Mouse (Mus musculus) ES-E14 (cell line): ENCODE measurements around the gene Cbfa2t3. TPM values are rescaled to one million over a fixed set of nuclear protein-coding genes. Genes with fewer than 3 reads are reported as not detected.

Experiments
- DNase-seq: peaks from one replicate; pipeline ENCODE4 v3.0.0-alpha.2; 2013; ENCODE audit warnings: low read depth, low spot score
- H3K27ac ChIP-seq: 2 replicates; pipeline ENCODE4 v1.5.1; 2012; ENCODE audit warnings: low read depth, mild to moderate bottlenecking, low read length, moderate library complexity, mixed read lengths; ENCODE audit not compliant: poor library complexity, insufficient read depth, severe bottlenecking
- H3K36me3 ChIP-seq: 2 replicates; pipeline ENCODE4 v1.6.1; 2012; ENCODE audit warnings: mild to moderate bottlenecking, low read length, moderate library complexity, mixed read lengths; ENCODE audit not compliant: control insufficient read depth, poor library complexity, insufficient read depth, severe bottlenecking
- H3K4me1 ChIP-seq, 2 experiments: fragments of 150-350 bp in 1 of 2; sonication (generic) in 1 of 2; 2 replicates each; pipeline ENCODE4 v1.6.1; 2012; ENCODE audit warnings: low read length in 2 of 2, mild to moderate bottlenecking in 1 of 2, mixed read lengths in 1 of 2; ENCODE audit not compliant: control insufficient read depth in 2 of 2, insufficient read depth in 2 of 2, poor library complexity in 1 of 2
- H3K4me3 ChIP-seq, 2 experiments: fragments of 150-350 bp in 1 of 2; sonication (generic) in 1 of 2; 2 replicates each; pipeline ENCODE4 v1.5.1; 2012; ENCODE audit warnings: low read length in 2 of 2, low read depth in 1 of 2, mild to moderate bottlenecking in 1 of 2, mixed read lengths in 1 of 2; ENCODE audit not compliant: insufficient read depth in 1 of 2, poor library complexity in 1 of 2, severe bottlenecking in 1 of 2
- H3K9ac ChIP-seq: 2 replicates; pipeline ENCODE4 v1.6.1; 2012; ENCODE audit warnings: low read depth, mild to moderate bottlenecking, low read length, mixed read lengths; ENCODE audit not compliant: poor library complexity, insufficient read depth, severe bottlenecking
- H3K9me3 ChIP-seq: fragments of 150-350 bp; sonication (generic); 2 replicates; pipeline ENCODE4 v1.6.1; 2012; ENCODE audit warnings: low read depth, mild to moderate bottlenecking, low read length; ENCODE audit not compliant: control insufficient read depth, insufficient read depth
- CHD2 ChIP-seq: IDR thresholded peaks from 2 replicates; pipeline ENCODE4 v1.6.1; 2014; ENCODE audit warnings: mild to moderate bottlenecking, low read depth, low read length, inconsistent platforms
- HCFC1 ChIP-seq: IDR thresholded peaks from 2 replicates; pipeline ENCODE4 v1.6.1; 2012; ENCODE audit warnings: low read length, inconsistent platforms, borderline replicate concordance; ENCODE audit not compliant: insufficient read depth
- MAFK ChIP-seq: IDR thresholded peaks from 2 replicates; pipeline ENCODE4 v1.6.1; 2014; ENCODE audit warnings: mild to moderate bottlenecking, low read depth, low read length, inconsistent platforms; ENCODE audit not compliant: insufficient read depth
- ZC3H11A ChIP-seq: IDR thresholded peaks from 2 replicates; pipeline ENCODE4 v1.6.1; 2012; ENCODE audit warnings: low read depth, mild to moderate bottlenecking, inconsistent platforms, low read length, borderline replicate concordance
- ZNF384 ChIP-seq: IDR thresholded peaks from 2 replicates; pipeline ENCODE4 v1.6.1; 2012; ENCODE audit warnings: low read depth, low read length, inconsistent platforms
- in situ Hi-C, 2 experiments: fragments of 600-800 bp; cut with MboI; formaldehyde crosslinking; loops; one replicate each; pipeline ENCODE4 v1.15.1; 2025; ENCODE audit warnings: low sequenced_read_pairs in 2 of 2, inconsistent platforms in 1 of 2; ENCODE audit not compliant: unreplicated experiment in 2 of 2
- total RNA-seq: library from RNA; depleted of rRNA; stranded (reverse); fragments of 300-350 nt; gene quantifications from 2 replicates; pipeline ENCODE4 v1.2.3, GENCODE M21; 2012

Cbfa2t3 gene
- total RNA-seq, 1 experiment = 0.36 TPM

GRCm38 (mm10) chr8:122671894-122672293, 27.0 kb downstream of the Cbfa2t3 start:
- TF ChIP-seq ZNF384 = no peak

GRCm38 (mm10) chr8:122670718-122671117, 28.2 kb downstream of the Cbfa2t3 start:
- Histone ChIP-seq H3K27ac (no peak overlapping the region; the same call in 1 of the 2 replicates), H3K9me3 (no peaks in the 10 kb centered on the region), H3K9ac (no peak overlapping the region), H3K4me3 (no peak overlapping the region), H3K4me1 (no peaks in the 10 kb centered on the region), H3K36me3 (no peaks in the 10 kb centered on the region)
- in situ Hi-C loops = no loop called here
- no peak for DNase-seq
- TF ChIP-seq MAFK = no peak
- TF ChIP-seq HCFC1 = no peak
- TF ChIP-seq CHD2 = no peak
- no peak for TF ChIP-seq ZNF384
- no peak for TF ChIP-seq ZC3H11A

More at GRCm38 (mm10) chr8:122671894-122672293, 27.0 kb downstream of the Cbfa2t3 start:
- Histone ChIP-seq H3K4me3 (no peak overlapping the region), H3K9ac (no peak overlapping the region), H3K9me3 (no peaks in the 10 kb centered on the region), H3K36me3 (no peaks in the 10 kb centered on the region), H3K27ac (no peak overlapping the region), H3K4me1 (no peaks in the 10 kb centered on the region; a peak in 1 of 4 replicates)
- no peak for DNase-seq
- in situ Hi-C loops = no loop called here

GRCm38 (mm10) chr8:122670001-122670400, 28.9 kb downstream of the Cbfa2t3 start:
- TF ChIP-seq MAFK = no peak
- TF ChIP-seq ZNF384 = no peak
- no peak for TF ChIP-seq HCFC1
- no peak for TF ChIP-seq ZC3H11A
- no peak for TF ChIP-seq CHD2
- in situ Hi-C loops = no loop called here
- Histone ChIP-seq H3K9me3 (no peaks in the 10 kb centered on the region), H3K27ac (no peak overlapping the region), H3K4me3 (no peak overlapping the region), H3K4me1 (no peaks in the 10 kb centered on the region), H3K36me3 (no peaks in the 10 kb centered on the region), H3K9ac (no peak overlapping the region)
- DNase-seq = no peak

- DNase-seq = no peak
- no peak overlapping the region for H3K4me3 ChIP-seq
- H3K9ac ChIP-seq = no peak overlapping the region
- TF ChIP-seq HCFC1 (no peak), MAFK (no peak), ZC3H11A (no peak), ZNF384 (no peak), CHD2 (no peak)
- H3K4me1 ChIP-seq = no peaks in the 10 kb centered on the region
- H3K9me3 ChIP-seq = no peaks in the 10 kb centered on the region
- in situ Hi-C loops = no loop called here
- no peaks in the 10 kb centered on the region for H3K36me3 ChIP-seq
- H3K27ac ChIP-seq = no peak overlapping the region
These were observed 29.5 kb downstream of the Cbfa2t3 start for GRCm38 (mm10) chr8:122669370-122669769.

GRCm38 (mm10) chr8:122667854-122668253, 31.1 kb downstream of the Cbfa2t3 start:
- Histone ChIP-seq H3K36me3 (no peaks in the 10 kb centered on the region), H3K4me1 (no peaks in the 10 kb centered on the region), H3K9me3 (no peaks in the 10 kb centered on the region), H3K9ac (no peak overlapping the region), H3K4me3 (no peak overlapping the region), H3K27ac (no peak overlapping the region)
- in situ Hi-C loops = no loop called here
- no peak for TF ChIP-seq MAFK
- no peak for TF ChIP-seq ZC3H11A
- no peak for TF ChIP-seq ZNF384
- TF ChIP-seq HCFC1 = no peak
- TF ChIP-seq CHD2 = no peak
- no peak for DNase-seq
